Mouse (Mus musculus): ENCODE results near the gene Ankrd6. TPM values are rescaled to one million over a fixed set of nuclear protein-coding genes. Genes with fewer than 3 reads are reported as not detected.
"Not testable (repeated sequence)": the region's sequence is repeated elsewhere in the genome, so short reads cannot be mapped to it uniquely, and the experiment has no call there.

Gene Ankrd6
- total and polyA plus RNA-seq, 3 experiments, result 0.61 to 5.9 (median 3.9) TPM

DNA sequence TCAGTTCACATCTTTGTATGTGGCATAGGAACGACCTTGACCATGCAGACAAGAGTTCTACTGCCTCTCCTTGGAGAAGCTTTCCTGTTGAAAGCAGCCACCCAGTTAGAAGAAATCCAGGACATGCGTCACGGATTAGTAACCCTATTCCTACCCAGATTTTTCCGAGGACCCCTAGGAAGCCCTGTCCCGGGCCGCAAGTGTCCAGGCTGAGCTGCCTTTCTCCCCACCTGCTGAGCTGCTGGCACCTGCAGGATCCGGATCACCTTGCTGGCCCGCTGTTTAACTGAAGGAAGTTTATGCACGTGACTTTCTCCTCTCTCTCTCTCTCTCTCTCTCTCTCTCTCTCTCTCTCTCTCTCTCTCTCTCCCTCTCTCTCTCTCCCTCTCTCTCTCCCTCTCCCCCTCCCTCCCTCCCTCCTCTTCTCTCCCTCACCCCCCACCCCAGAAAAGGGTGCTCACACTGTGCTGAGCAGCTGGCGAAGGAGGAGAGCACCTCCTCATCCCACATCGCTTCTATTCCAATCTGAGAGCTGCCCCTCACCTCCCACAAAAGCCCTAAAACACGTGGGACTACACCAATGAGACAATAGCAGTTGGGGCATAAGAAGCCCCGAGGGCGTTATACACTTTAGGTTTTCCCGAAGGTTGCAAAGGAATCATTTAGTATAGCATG, 31.5 kb upstream of the Ankrd6 start:
- no peak for TF ChIP-seq CTCF (IDR thresholded peaks at IDR 0.05; ENCODE audit: low read depth, low read length)
- TF ChIP-seq TAL1 (conservative IDR thresholded peaks at IDR 0.05; ENCODE audit: low read depth, low read length), result no peak
- TF ChIP-seq GATA1 (IDR thresholded peaks at IDR 0.05; ENCODE audit: borderline replicate concordance, low read length), result no peak
- TF ChIP-seq GATA2 (IDR thresholded peaks at IDR 0.05; ENCODE audit: borderline replicate concordance, low read depth, low read length), result no peak
- no peak for TF ChIP-seq POLR2AphosphoS5 (IDR thresholded peaks at IDR 0.05; ENCODE audit: insufficient replicate concordance, low read depth, low read length)
- Histone ChIP-seq H3K36me3 (replicated peaks) (no peaks in the 10 kb centered on the region), H3K4me3 (ENCODE audit: low read depth, low read length) (peak overlapping the region; percentile 39; the same call in 1 of the 2 replicates), H3K27me3 (ENCODE audit: insufficient read depth, low read length) (peaks cover 35% of the 10 kb centered on the region), H3K4me1 (ENCODE audit: insufficient read depth, low read depth, low read length) (peaks cover 53% of the 10 kb centered on the region), H3K9me3 (replicated peaks) (no peaks in the 10 kb centered on the region)
- ATAC-seq (ENCODE audit: extremely low read depth, insufficient number of reproducible peaks, low FRiP score, poor library complexity, severe bottlenecking) (no peak), DNase-seq (ENCODE audit: low spot score) (no peak)

DNA sequence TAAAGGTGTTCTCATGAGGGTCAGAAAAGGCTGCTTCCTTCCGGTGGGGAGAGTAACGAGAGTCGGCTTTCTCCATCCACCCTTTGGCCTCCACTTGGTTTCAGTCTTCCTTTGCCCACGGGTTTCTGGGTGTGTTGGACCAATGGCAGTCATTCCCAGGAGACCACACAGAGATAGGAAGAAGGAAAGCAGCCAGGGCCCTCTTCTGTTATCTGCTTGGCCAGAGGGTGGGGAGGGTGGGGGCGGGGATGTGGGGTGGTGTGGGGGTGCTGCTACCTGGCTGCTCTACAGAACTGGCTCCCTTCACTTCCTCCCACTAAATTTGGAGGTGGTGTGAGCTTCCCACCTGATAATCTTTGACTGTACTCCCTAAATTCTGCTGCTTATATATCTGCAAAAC, 31.0 kb upstream of the Ankrd6 start:
- H3K4me3 ChIP-seq (ENCODE audit: low read depth, low read length), result no peak overlapping the region
- H3K9me3 ChIP-seq (replicated peaks), result no peaks in the 10 kb centered on the region
- peaks cover 35% of the 10 kb centered on the region for H3K27me3 ChIP-seq (ENCODE audit: insufficient read depth, low read length)
- no peaks in the 10 kb centered on the region for H3K36me3 ChIP-seq (replicated peaks)
- TF ChIP-seq POLR2AphosphoS5 (IDR thresholded peaks at IDR 0.05; ENCODE audit: insufficient replicate concordance, low read depth, low read length) (no peak), GATA1 (IDR thresholded peaks at IDR 0.05; ENCODE audit: borderline replicate concordance, low read length) (no peak), GATA2 (IDR thresholded peaks at IDR 0.05; ENCODE audit: borderline replicate concordance, low read depth, low read length) (no peak), TAL1 (conservative IDR thresholded peaks at IDR 0.05; ENCODE audit: low read depth, low read length) (no peak), CTCF (IDR thresholded peaks at IDR 0.05; ENCODE audit: low read depth, low read length) (no peak)
- DNase-seq (ENCODE audit: low spot score) (no peak), ATAC-seq (ENCODE audit: extremely low read depth, insufficient number of reproducible peaks, low FRiP score, poor library complexity, severe bottlenecking) (no peak)
- H3K4me1 ChIP-seq (ENCODE audit: insufficient read depth, low read depth, low read length), result peaks cover 48% of the 10 kb centered on the region

DNA sequence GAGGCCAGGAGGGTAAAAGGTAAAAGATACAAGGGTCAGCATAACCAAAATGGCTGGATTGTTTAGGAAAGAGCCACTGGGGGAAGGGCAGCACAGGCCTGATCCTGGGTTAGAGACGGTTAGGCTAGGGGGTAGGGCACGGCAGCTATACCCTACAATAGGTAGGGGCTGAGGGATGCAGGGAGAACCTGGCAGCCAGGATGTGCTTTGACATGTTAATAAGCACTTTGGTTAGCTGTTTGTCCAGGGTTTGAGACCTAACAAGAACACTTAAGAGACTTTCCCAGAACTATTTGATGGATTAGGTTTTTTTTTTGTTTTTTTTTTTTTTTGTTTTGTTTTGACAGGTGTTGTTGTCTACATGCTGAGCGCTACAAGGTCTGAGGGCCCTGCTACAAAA, 29.4 kb upstream of the Ankrd6 start:
- ATAC-seq (ENCODE audit: extremely low read depth, insufficient number of reproducible peaks, low FRiP score, poor library complexity, severe bottlenecking), result no peak
- Histone ChIP-seq H3K4me3 (ENCODE audit: low read depth, low read length) (no peak overlapping the region), H3K36me3 (replicated peaks) (no peaks in the 10 kb centered on the region), H3K9me3 (replicated peaks) (no peaks in the 10 kb centered on the region), H3K27me3 (ENCODE audit: insufficient read depth, low read length) (peaks cover 30% of the 10 kb centered on the region), H3K4me1 (ENCODE audit: insufficient read depth, low read depth, low read length) (peaks cover 34% of the 10 kb centered on the region)
- no peak for TF ChIP-seq GATA1 (IDR thresholded peaks at IDR 0.05; ENCODE audit: borderline replicate concordance, low read length)
- TF ChIP-seq CTCF (IDR thresholded peaks at IDR 0.05; ENCODE audit: low read depth, low read length), result no peak
- TF ChIP-seq POLR2AphosphoS5 (IDR thresholded peaks at IDR 0.05; ENCODE audit: insufficient replicate concordance, low read depth, low read length), result no peak
- TF ChIP-seq GATA2 (IDR thresholded peaks at IDR 0.05; ENCODE audit: borderline replicate concordance, low read depth, low read length), result no peak
- no peak for TF ChIP-seq TAL1 (conservative IDR thresholded peaks at IDR 0.05; ENCODE audit: low read depth, low read length)
- DNase-seq (ENCODE audit: low spot score), result no peak

DNA sequence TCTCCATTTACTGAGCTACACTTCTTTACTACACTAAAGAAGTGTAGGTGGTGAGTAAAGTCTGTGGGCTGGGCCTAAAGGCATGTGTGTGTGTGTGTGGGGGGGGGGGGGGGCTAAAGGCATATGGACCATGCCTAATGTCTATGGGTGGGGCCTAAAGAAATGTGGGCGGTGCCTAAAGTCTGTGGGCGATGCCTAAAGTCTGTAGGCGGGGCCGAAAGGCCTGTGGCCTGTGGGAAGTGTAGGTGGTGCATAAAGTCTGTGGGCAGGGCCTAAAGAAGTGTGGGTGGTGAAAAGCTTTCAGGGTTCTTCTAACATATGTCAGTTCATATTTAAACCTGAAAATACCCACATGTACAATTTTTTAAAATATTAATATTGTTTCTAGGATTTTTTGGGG, 26.7 kb upstream of the Ankrd6 start:
- Histone ChIP-seq H3K36me3 (replicated peaks) (no peaks in the 10 kb centered on the region), H3K27me3 (ENCODE audit: insufficient read depth, low read length) (peaks cover 10% of the 10 kb centered on the region), H3K4me3 (ENCODE audit: low read depth, low read length) (no peak overlapping the region), H3K9me3 (replicated peaks) (peaks cover 4% of the 10 kb centered on the region), H3K4me1 (ENCODE audit: insufficient read depth, low read depth, low read length) (peaks cover 10% of the 10 kb centered on the region)
- ATAC-seq (ENCODE audit: extremely low read depth, insufficient number of reproducible peaks, low FRiP score, poor library complexity, severe bottlenecking) (no peak), DNase-seq (ENCODE audit: low spot score) (no peak)
- TF ChIP-seq CTCF (IDR thresholded peaks at IDR 0.05; ENCODE audit: low read depth, low read length) (no peak), GATA1 (IDR thresholded peaks at IDR 0.05; ENCODE audit: borderline replicate concordance, low read length) (no peak), GATA2 (IDR thresholded peaks at IDR 0.05; ENCODE audit: borderline replicate concordance, low read depth, low read length) (no peak), TAL1 (conservative IDR thresholded peaks at IDR 0.05; ENCODE audit: low read depth, low read length) (no peak), POLR2AphosphoS5 (IDR thresholded peaks at IDR 0.05; ENCODE audit: insufficient replicate concordance, low read depth, low read length) (no peak)

DNA sequence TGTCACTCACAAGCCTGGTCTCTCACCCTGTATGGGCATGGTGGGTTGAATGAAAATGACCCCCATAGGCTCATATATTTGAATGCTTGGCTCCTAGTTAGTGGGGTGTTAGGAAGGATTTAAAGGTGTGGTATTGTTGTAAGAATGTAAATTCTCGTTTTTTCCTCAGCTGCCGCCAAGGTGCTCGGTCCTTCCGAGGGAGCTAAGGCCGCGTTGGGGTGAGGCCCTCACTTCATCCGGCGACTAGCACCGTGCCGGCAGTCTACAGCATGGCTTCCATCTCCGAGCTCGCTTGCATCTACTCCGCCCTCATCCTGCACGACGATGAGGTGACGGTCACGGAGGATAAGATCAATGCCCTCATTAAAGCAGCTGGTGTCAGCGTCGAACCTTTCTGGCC, 14.0 kb upstream of the Ankrd6 start:
- H3K4me1 ChIP-seq (ENCODE audit: insufficient read depth, low read depth, low read length); ATAC-seq (ENCODE audit: extremely low read depth, insufficient number of reproducible peaks, low FRiP score, poor library complexity, severe bottlenecking); DNase-seq (ENCODE audit: low spot score); H3K27me3 ChIP-seq (ENCODE audit: insufficient read depth, low read length); H3K9me3 ChIP-seq (replicated peaks); H3K36me3 ChIP-seq (replicated peaks): not testable (repeated sequence)
- peak overlapping the region; percentile 66 for H3K4me3 ChIP-seq (ENCODE audit: low read depth, low read length)

DNA sequence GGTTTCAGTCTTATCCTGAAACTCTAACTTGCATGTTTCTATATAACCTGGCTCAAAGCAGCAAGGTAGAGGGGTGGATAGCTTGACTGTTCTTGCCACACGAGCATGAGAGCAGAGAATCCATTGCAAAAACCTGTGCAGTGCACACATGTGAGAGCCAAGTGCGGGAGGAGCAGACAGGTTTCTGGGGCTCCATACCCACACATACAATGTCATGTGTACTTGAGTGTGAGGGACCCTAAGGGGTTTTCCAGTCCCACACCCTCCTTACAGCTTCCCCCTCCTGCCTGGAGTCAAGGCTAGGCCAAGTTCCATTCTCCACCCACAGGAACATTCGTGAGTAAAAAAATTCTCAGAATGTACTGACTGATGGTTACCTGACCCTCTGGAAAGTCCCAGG, 10.8 kb upstream of the Ankrd6 start:
- Histone ChIP-seq H3K36me3 (replicated peaks) (no peaks in the 10 kb centered on the region), H3K9me3 (replicated peaks) (no peaks in the 10 kb centered on the region), H3K4me3 (ENCODE audit: low read depth, low read length) (no peak overlapping the region), H3K4me1 (ENCODE audit: insufficient read depth, low read depth, low read length) (no peaks in the 10 kb centered on the region), H3K27me3 (ENCODE audit: insufficient read depth, low read length) (peaks cover 7% of the 10 kb centered on the region)
- DNase-seq (ENCODE audit: low spot score) (no peak), ATAC-seq (ENCODE audit: extremely low read depth, insufficient number of reproducible peaks, low FRiP score, poor library complexity, severe bottlenecking) (no peak)
- TF ChIP-seq GATA2 (IDR thresholded peaks at IDR 0.05; ENCODE audit: borderline replicate concordance, low read depth, low read length) (no peak), POLR2AphosphoS5 (IDR thresholded peaks at IDR 0.05; ENCODE audit: insufficient replicate concordance, low read depth, low read length) (no peak), GATA1 (IDR thresholded peaks at IDR 0.05; ENCODE audit: borderline replicate concordance, low read length) (no peak), CTCF (IDR thresholded peaks at IDR 0.05; ENCODE audit: low read depth, low read length) (no peak), TAL1 (conservative IDR thresholded peaks at IDR 0.05; ENCODE audit: low read depth, low read length) (no peak)

Data from G1E (cell line).